Mouse (Mus musculus): ENCODE results near the gene Zfp706.

DNA sequence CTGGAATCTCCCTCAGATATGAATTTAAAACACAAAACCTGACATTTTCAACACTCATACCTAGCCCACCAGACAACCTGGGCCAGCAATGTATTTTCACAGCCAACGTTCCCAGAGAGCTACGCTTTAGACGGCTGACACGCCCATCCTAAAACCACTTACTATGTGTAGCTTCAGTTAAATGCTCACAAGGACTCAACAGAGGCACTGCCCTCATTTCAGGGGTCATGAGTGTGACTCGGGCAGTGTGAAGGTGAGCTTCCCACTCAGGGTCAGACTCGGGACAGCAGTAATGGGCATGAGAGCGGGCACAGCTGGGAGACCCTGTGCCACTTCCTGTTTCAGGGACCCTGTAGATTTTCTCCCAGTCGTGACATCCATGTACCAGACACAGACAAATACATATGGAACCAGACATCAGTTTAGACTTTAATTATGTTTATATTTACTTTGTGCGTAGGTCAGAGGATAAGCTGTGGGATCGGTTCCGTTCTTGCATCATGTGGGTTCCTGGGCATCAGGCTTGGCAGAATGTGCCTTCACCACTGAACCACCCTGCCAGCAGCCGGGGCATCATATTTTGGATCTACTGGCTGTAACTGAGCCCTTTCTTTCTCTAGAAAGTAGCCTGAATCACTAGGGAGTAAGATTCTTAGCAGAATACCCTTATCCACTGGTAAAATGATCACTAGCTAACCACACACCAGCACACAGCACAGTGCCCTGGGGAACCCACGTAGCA lies 19.4 kb downstream of the Zfp706 start:
- TF ChIP-seq TAL1 (IDR thresholded peaks at IDR 0.05; ENCODE audit: low read length) (no peak), GATA1 (IDR thresholded peaks at IDR 0.05; ENCODE audit: low read length) (no peak)
